Mouse (Mus musculus): ENCODE results near the gene Lsmem1. TPM values are rescaled to one million over a fixed set of nuclear protein-coding genes. Genes with fewer than 3 reads are reported as not detected.
A peak's percentile ranks its signal among the peaks of the same experiment; 100 is the strongest.

Gene Lsmem1
- polyA plus RNA-seq, 1 experiment from 2014 or later, result 11.5 TPM

DNA sequence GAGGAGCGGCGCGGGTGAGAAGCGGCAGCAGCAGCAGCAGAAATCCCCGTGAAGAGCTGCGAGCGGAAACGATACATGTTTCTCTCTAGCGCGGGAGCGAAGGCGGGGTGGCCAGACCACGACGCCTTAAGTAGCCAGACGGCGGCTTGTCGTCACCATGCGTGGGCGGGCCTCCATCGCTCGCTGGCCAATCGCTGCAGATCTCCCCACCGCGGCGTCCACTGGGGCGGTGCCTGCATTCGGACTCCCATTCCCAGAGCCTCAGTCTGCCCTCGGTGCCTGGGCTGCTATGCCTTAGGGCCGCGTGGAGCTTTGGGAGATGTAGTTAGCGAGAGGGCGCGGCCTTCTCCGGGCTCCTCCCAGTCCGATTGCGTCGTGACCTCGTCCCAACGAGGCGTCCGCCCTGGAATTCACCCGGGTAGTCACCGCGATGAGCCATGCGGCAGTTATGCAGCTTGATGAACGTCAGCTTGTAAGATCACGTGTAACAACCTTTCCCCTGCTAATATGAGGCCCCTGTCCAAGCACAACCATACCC is 23.9 kb upstream of the Lsmem1 start:
- no peaks in the 10 kb centered on the region for H3K9me3 ChIP-seq
- peak overlapping the region; percentile 99 for H3K27ac ChIP-seq
- no peaks in the 10 kb centered on the region for H3K27me3 ChIP-seq (ENCODE audit: insufficient read depth, poor library complexity, severe bottlenecking)
- 0 out of 2 replicates have a peak, but pooled peaks cover under 1% of the 10 kb centered on the region for H3K36me3 ChIP-seq
- DNase-seq (ENCODE audit: low spot score), result peak; percentile 100
- under 1% methylated on average over 47 of the region's 47 CpGs for WGBS
- peaks cover 20% of the 10 kb centered on the region for H3K4me1 ChIP-seq
- peak overlapping the region; percentile 98 for H3K4me3 ChIP-seq

DNA sequence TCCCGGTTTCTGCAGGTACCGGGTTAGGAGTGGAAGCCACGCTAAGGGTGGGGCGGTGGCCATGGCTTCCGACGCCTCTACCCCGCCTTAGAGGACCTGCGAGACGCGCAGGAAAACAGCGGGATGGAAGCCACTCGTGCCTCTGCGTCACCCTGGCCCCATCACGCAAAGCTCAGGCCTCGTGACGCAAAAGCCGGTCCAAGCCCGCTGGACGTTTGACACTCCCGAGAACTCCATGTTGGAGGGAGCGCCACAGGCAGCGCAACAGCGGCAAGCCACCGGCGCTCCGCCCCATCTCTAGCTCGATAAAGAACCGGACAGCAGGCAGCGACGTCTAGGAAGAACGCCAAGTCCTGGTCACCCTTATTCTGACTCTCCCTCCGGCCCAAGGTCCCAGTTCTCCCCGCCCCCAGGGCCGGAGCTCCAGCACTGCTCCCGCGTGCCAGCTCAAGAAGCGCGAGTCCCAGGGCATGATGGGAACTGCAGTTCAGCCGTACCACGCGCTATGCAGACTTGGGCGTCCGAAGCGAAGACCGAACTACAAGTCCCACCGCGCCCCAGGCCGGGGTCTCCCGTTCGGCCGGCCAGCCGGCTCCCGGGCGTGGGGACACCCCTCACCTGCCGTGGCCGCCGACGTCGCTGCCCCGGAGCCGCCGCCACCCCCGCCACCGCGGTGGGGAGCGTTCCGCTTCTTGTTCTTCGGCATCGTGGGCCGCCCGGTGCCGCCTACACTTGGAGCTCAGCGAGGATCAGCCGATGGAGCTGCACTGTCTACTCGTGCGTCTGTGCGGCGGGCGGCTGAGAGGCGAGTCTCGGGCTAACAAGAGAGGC is 23.2 kb upstream of the Lsmem1 start:
- WGBS, result under 1% methylated on average over 81 of the region's 81 CpGs

DNA sequence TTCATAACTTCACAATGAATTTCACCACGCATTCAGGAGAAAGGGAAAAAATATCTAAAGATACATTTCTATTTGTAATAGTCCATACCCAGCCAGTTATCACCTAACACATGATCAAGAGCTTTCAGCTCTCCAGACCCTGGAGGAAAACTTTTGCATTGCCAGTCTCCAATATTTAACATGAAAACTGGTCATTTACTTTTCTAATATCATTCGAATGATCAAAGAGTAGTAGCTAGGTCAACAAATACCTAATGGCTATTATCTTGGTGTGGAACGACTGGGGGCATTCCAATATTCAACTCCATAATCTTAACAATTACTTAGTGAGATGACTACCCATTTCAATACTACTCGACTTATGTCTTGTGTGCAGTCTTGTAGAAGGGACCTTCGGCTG is 22.3 kb upstream of the Lsmem1 start:
- Histone ChIP-seq H3K4me3 (peak overlapping the region; percentile 98), H3K27me3 (ENCODE audit: insufficient read depth, poor library complexity, severe bottlenecking) (no peaks in the 10 kb centered on the region), H3K9me3 (no peaks in the 10 kb centered on the region), H3K36me3 (peaks cover 13% of the 10 kb centered on the region), H3K4me1 (peaks cover 20% of the 10 kb centered on the region), H3K27ac (peak overlapping the region; percentile 99)
- DNase-seq (ENCODE audit: low spot score), result no peak
- WGBS, result 16% methylated on average over 5 of the region's 5 CpGs

More for the DNA sequence above, 23.2 kb upstream of the Lsmem1 start:
- Histone ChIP-seq H3K27ac (peak overlapping the region; percentile 99), H3K4me3 (peak overlapping the region; percentile 98), H3K27me3 (ENCODE audit: insufficient read depth, poor library complexity, severe bottlenecking) (no peaks in the 10 kb centered on the region), H3K4me1 (peaks cover 20% of the 10 kb centered on the region), H3K36me3 (peaks cover 6% of the 10 kb centered on the region; the same call in 1 of the 2 replicates), H3K9me3 (no peaks in the 10 kb centered on the region)
- peak; percentile 98 for DNase-seq (ENCODE audit: low spot score)

DNA sequence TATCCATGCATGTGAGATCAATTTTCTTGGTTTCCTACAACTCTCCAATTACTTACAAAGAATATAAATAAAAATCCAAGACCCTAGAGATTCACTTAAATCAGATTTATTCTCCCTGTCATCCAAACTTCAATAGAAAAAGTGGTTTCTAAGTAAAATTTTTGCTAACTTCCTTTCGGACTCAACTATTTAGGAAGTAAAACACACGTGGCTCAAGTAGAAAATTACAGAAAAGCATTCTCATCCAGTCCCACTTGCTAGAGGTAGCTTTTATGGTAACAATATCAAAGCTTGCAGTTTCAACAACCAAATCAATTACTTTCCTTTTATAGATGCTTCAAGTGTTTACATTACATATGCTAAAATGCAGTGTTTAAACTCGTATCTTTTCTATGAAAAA is 21.6 kb upstream of the Lsmem1 start:
- Histone ChIP-seq H3K27ac (no peak overlapping the region), H3K27me3 (ENCODE audit: insufficient read depth, poor library complexity, severe bottlenecking) (no peaks in the 10 kb centered on the region), H3K9me3 (no peaks in the 10 kb centered on the region), H3K36me3 (peaks cover 20% of the 10 kb centered on the region), H3K4me1 (peaks cover 20% of the 10 kb centered on the region), H3K4me3 (peak overlapping the region; percentile 98)
- DNase-seq (ENCODE audit: low spot score), result no peak
- 49% methylated on average over 3 of the region's 3 CpGs for WGBS

DNA sequence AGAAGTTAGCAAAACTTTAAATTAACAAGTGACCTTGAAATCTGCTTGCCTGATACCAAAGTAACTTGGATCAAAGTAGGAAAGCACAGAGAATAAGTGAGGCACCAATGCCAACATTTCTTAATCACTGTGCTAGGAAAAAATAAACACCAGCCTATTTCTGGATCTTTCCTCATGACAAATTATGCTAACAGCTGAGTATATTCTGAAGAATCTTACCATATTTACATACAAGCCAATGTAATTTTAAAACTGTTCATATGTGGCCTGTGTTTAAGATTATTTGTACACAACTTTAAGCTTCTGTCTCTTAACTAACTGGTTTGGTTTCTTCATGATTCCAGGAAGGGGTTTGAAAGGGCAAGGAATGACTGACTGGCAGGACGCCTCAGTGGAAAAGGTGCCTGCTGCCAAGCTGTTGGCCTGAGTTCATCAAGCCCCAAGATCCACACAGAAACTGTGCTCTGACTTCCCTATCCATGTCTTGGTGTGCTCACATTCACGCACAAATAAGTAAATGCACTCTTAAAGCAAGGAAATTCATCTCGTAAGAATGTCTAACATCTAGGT is 20.8 kb upstream of the Lsmem1 start:
- peaks cover 28% of the 10 kb centered on the region for H3K36me3 ChIP-seq
- no peak for DNase-seq (ENCODE audit: low spot score)
- peak overlapping the region; percentile 98 for H3K4me3 ChIP-seq
- no peaks in the 10 kb centered on the region for H3K27me3 ChIP-seq (ENCODE audit: insufficient read depth, poor library complexity, severe bottlenecking)
- peaks cover 20% of the 10 kb centered on the region for H3K4me1 ChIP-seq
- no peak overlapping the region for H3K27ac ChIP-seq
- no peaks in the 10 kb centered on the region for H3K9me3 ChIP-seq
- WGBS, result 58% methylated on average over 3 of the region's 3 CpGs

DNA sequence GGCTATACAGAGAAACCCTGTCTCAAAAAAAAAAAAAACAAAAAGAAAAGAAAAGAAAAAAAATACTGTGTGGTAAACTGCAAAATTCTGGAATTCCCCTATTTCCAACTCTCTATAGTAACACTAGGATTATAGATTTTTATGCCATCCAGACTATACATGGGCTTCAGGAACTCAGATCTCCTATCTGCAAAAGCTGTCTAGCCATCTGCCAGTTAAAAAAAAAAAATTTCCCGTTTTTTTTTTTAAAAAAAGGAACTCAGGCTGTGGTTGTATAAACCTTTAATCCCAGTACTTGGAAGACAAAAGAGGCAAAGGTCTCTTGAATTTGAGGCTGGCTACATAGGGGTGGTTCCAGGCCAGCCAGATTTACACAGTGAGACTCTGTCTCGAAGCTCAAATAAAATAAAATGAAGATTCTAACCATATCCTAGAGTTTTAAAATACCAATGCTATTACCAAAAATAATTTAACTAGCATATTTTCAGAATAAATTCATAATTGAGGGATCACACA is 19.2 kb upstream of the Lsmem1 start:
- 86% methylated on average over 2 of the region's 2 CpGs for WGBS
- peaks cover 44% of the 10 kb centered on the region for H3K36me3 ChIP-seq
- DNase-seq (ENCODE audit: low spot score), result no peak
- peaks cover 15% of the 10 kb centered on the region for H3K4me1 ChIP-seq
- no peak overlapping the region for H3K27ac ChIP-seq
- H3K4me3 ChIP-seq, result no peak overlapping the region
- no peaks in the 10 kb centered on the region for H3K9me3 ChIP-seq
- H3K27me3 ChIP-seq (ENCODE audit: insufficient read depth, poor library complexity, severe bottlenecking), result no peaks in the 10 kb centered on the region

DNA sequence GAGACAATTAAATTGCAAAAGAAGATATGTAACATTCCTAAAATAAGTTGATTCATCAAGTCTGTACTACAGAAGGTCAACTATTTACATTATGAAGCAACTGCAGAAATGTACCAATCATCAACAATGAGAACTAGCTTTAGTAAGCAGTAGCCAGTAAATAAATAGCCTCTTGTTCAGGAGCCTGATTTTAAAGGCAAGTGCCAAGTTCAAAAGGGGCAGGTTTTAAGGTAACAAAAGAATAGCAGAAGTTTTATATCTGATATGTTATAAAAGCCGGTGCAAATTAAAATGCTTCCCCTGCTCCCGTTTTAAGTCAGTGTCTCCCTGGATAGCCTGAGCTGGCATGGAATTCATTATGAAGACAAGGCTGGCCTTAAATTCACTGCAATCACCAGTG is 18.5 kb upstream of the Lsmem1 start:
- peaks cover 15% of the 10 kb centered on the region for H3K4me1 ChIP-seq
- peaks cover 51% of the 10 kb centered on the region for H3K36me3 ChIP-seq
- no peak overlapping the region for H3K4me3 ChIP-seq
- no peaks in the 10 kb centered on the region for H3K27me3 ChIP-seq (ENCODE audit: insufficient read depth, poor library complexity, severe bottlenecking)
- 94% methylated on average over 2 of the region's 2 CpGs for WGBS
- no peak overlapping the region for H3K27ac ChIP-seq
- no peak for DNase-seq (ENCODE audit: low spot score)
- H3K9me3 ChIP-seq, result no peaks in the 10 kb centered on the region

DNA sequence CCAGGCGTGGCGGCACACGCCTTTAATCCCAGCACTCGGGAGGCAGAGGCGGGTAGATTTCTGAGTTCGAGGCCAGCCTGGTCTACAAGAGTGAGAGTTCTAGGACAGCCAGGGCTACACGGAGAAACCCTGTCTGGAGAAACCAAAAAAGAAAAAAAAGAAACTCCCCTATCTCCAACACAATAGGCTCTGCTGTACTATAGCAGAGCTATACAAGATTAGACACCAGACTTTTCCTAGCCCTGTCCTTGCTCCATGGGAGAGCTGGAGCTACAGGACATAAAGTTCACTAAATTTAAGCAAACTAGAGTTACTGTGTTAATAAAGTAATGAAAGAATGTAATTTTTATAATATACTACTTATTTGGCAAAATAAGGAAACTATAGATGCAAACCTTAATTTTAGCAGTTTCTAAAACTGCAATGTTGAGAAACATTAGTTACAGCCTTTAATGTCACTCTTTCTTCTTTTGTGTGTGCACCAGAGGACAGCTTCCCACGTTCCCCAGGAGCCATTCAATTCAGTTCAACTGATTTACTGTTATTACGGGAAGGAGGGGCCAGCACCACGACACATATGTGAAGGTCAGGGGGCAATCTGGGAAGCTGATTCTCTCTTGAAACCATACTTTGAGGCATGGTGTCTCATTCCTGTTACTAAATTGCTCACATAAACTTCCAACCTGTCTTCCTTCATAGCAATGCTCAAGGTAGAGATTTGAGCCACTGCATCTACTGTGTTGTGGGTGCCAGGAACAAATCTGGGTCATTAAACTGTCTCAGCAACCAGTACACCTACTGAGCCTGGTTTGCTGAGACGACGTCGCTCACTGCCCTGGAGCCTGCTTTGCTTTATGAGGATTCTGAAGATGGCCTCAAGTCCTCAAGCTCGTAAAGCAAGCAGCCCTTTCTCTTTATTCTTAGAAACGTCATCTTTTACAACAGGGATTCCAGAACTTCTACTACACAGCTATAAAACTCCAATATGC is 15.9 kb upstream of the Lsmem1 start:
- Histone ChIP-seq H3K9me3 (no peaks in the 10 kb centered on the region), H3K36me3 (peaks cover 76% of the 10 kb centered on the region), H3K27ac (no peak overlapping the region), H3K4me3 (no peak overlapping the region), H3K27me3 (ENCODE audit: insufficient read depth, poor library complexity, severe bottlenecking) (no peaks in the 10 kb centered on the region), H3K4me1 (peaks cover 3% of the 10 kb centered on the region)
- no peak for DNase-seq (ENCODE audit: low spot score)
- 93% methylated on average over 15 of the region's 15 CpGs for WGBS

DNA sequence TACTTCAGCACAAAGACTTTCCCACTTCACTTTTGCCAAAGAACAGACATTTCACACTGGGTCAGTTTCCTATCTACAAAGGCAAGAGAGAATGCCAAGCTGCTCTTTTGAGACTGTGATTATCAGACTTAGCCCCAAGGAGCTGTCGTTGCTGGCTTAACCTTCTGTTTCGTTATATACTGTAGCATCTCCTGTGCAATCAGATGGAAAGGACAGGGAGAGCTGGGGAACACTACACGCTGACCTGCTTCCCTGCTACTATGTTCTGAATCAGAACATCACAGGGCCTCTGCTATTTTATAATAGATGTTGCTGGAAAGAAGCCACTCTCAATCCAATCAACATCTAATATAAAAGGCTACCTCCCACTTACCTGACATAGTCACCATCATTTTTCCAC is 9.8 kb upstream of the Lsmem1 start:
- Histone ChIP-seq H3K36me3 (peaks cover 93% of the 10 kb centered on the region), H3K4me1 (no peaks in the 10 kb centered on the region), H3K4me3 (no peak overlapping the region), H3K9me3 (no peaks in the 10 kb centered on the region), H3K27me3 (ENCODE audit: insufficient read depth, poor library complexity, severe bottlenecking) (no peaks in the 10 kb centered on the region), H3K27ac (no peak overlapping the region)
- 85% methylated on average over 3 of the region's 3 CpGs for WGBS
- no peak for DNase-seq (ENCODE audit: low spot score)

DNA sequence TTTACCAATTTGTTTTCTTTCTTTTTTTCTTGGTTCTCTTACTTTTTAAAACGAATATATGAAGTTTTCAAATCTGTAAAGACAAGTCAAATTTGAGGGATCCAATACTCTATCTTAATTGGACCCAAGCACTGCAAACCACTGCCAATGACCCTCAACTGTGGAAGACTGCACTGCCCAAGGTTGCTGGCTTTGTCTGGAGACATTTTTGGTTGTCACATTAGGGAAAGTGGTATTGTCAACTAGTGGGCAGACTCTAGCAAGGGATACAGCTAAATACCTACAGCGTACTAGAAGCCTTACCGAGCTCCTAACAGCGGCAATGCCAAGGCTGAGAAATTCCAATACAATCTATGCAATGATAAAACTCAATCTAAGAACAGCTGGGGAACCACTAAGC is 8.6 kb upstream of the Lsmem1 start:
- no peaks in the 10 kb centered on the region for H3K27me3 ChIP-seq (ENCODE audit: insufficient read depth, poor library complexity, severe bottlenecking)
- DNase-seq (ENCODE audit: low spot score), result no peak
- H3K4me1 ChIP-seq, result no peaks in the 10 kb centered on the region
- H3K9me3 ChIP-seq, result no peaks in the 10 kb centered on the region
- H3K36me3 ChIP-seq, result peaks cover 93% of the 10 kb centered on the region
- no peak overlapping the region for H3K27ac ChIP-seq
- H3K4me3 ChIP-seq, result no peak overlapping the region
- WGBS, result 88% methylated on average over 4 of the region's 4 CpGs

DNA sequence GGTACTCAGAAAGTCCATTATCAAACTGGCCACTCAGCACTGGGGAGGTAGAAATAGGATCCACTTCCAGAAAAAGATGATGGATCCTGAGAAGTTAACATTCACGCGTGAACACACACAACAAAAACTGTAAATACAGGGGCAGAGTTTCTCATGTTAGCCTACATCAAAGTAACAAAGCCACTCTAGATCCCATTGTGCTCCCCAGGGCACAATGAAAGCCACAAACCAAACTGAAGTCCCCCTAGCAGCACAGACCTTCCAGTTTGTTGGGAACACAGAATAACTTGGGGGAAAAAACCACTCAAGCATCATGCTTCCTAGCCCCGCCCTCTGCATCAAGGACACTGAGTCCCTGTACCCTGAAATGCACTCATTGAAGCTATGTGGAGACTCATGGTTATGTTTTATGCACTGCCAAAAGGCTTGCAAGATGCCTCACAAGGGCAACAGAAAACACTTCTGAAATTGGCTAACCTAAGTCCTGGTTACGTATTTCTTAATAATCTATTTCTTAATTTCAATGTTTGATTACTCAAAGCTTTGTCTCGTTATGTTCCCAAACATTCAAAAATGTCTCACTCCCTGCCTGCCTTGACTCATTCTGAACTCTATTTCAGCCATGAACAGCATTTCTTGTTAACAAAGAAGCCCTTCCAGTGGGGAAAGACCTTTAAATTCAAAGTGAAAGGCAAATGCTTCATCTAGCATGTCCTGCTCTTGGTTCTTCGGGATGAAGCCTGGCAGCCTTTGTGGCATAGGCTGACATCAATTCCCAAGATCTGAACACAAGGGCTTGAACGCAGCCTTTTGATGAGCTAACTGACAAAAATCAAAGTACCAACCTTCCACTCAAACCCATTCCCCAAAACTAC is 3.1 kb upstream of the Lsmem1 start:
- Histone ChIP-seq H3K4me3 (no peak overlapping the region), H3K27me3 (ENCODE audit: insufficient read depth, poor library complexity, severe bottlenecking) (no peaks in the 10 kb centered on the region), H3K27ac (no peak overlapping the region), H3K4me1 (0 out of 2 replicates have a peak, but pooled peaks cover 5% of the 10 kb centered on the region), H3K36me3 (peaks cover 57% of the 10 kb centered on the region), H3K9me3 (no peaks in the 10 kb centered on the region)
- DNase-seq (ENCODE audit: low spot score), result no peak
- WGBS, result 92% methylated on average over 7 of the region's 7 CpGs
